Mouse (Mus musculus) gastrocnemius, postnatal 36 days (tissue): ENCODE measurements around the gene Wfdc3. TPM values are rescaled to one million over a fixed set of nuclear protein-coding genes. Genes with fewer than 3 reads are reported as not detected.
"Not testable (repeated sequence)": the region's sequence is repeated elsewhere in the genome, so short reads cannot be mapped to it uniquely, and the experiment has no call there.

Source experiments
- DNase-seq, 2 experiments: peaks; one replicate each; pipeline ENCODE4 v3.0.0; 2022
- intact Hi-C: fragments of 180-260 bp; cut with DNase I; formaldehyde crosslinking; loops from one replicate; pipeline ENCODE4 v1.15.1; 2025
- total RNA-seq, 2 experiments: library from RNA; stranded (reverse); gene quantifications; 2 replicates each; pipeline ENCODE4 v1.2.3; 2021

Gene Wfdc3
- total RNA-seq, 2 experiments from 2014 or later: not detected

- intact Hi-C loops: no loop called here
- DNase-seq: no peak
Observed at GRCm38 (mm10) chr2:164748991-164749390, 3.3 kb upstream of the Wfdc3 start.

GRCm38 (mm10) chr2:164748191-164748590 is 2.5 kb upstream of the Wfdc3 start:
- intact Hi-C loops: no loop called here
- DNase-seq: no peak

GRCm38 (mm10) chr2:164746693-164747092 is 962 bp upstream of the Wfdc3 start:
- no peak for DNase-seq
- intact Hi-C loops: no loop called here

- intact Hi-C loops: no loop called here
- DNase-seq: no peak
Observed at GRCm38 (mm10) chr2:164744987-164745386, 744 bp downstream of the Wfdc3 start.

GRCm38 (mm10) chr2:164739876-164740275 is 5.9 kb downstream of the Wfdc3 start:
- intact Hi-C loops: no loop called here
- no peak for DNase-seq

DNA sequence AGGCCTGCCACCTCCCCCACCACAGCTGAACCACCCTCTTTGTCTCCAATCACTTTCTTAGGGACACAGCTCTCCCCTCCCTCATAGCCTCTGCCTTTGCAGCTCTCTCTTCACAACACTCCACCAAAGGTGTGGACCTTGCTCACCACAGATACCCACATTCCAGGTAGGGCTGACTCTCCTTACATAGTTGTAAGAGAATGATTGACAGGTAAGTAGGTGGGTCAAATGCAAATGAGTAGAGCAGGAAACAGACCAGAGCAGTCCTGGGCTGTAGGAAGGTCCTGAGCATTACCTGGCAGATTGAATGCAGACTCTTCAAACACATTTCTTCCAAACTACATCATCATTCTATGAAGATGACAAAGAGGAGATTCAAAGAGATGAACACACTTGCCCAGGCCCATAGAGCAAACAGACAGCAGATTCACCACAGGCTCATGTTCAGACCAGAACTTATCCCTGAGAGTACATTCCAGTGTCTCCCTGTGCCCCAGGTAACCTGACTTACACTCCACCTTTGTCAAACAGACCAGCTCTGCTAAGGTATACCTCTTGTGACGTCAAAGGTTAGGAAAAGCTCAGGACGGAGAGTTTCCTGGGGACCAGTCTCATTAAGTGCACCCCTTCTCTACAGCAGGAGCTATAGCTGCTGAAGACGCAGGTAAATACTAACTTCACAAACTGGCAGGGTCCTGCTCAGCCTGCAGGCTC is 8.2 kb downstream of the Wfdc3 start:
- no peak for DNase-seq
- intact Hi-C loops: no loop called here

DNA sequence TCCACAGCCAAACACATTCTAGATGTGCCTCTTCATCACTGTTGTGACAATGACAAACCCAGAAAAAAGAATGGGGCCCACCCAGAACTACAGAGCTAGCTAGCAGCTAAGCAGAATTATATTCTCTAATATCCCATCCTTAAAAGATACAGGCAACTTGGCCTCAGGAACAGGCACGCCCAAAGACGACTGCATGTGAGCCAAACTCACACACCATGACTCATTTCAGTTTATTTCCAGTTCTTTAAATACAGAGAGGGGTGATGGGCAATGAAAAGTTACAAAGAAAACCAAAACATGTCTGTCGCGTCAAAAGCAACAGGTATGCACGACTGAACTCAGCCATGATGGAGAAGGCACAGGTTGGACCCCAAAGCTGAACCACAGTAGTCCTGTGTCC is 10.3 kb downstream of the Wfdc3 start:
- intact Hi-C loops: no loop called here
- no peak for DNase-seq

DNA sequence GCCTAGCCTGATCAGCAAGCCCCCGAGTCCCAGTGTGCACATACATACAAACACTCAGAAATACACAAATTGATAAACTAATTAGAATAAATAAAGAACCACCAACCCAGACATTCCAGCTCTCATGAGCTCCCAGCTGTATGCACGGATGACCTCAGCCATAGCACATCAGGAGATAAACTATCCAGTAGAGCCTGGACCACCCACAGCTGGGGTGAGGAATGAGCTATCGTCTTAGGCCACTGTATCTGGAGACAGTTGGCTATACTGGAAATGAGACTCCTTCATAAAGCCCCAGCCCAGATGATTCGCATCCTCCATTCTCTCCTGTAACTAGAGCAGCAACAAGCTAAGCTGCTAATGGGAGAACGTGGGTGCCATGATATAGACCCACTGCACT is 10.9 kb downstream of the Wfdc3 start:
- no peak for DNase-seq

GRCm38 (mm10) chr2:164733259-164733658 is 12.5 kb downstream of the Wfdc3 start:
- no peak for DNase-seq
- intact Hi-C loops: no loop called here

More for the DNA sequence above, 10.9 kb downstream of the Wfdc3 start:
- intact Hi-C loops: no loop called here

DNA sequence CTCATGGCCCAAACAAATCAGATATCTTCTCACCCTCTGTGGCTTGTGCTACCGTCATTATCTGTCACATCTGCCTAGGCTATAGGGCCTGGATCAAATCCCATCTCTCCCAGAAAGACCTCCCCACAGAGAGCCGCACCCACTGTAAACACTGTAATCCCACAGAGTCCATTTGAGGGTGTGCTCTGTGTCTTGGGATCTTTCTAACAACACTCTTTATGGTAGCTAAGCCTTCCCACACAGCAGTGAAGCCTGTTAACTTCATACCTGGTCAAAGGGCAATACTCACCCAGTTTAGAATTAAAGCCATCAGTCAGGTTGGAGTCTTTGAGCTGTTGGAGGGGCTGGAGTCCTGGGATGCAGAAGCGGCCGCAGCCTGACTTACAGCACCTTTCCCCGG is 14.0 kb downstream of the Wfdc3 start:
- intact Hi-C loops: no loop called here

DNA sequence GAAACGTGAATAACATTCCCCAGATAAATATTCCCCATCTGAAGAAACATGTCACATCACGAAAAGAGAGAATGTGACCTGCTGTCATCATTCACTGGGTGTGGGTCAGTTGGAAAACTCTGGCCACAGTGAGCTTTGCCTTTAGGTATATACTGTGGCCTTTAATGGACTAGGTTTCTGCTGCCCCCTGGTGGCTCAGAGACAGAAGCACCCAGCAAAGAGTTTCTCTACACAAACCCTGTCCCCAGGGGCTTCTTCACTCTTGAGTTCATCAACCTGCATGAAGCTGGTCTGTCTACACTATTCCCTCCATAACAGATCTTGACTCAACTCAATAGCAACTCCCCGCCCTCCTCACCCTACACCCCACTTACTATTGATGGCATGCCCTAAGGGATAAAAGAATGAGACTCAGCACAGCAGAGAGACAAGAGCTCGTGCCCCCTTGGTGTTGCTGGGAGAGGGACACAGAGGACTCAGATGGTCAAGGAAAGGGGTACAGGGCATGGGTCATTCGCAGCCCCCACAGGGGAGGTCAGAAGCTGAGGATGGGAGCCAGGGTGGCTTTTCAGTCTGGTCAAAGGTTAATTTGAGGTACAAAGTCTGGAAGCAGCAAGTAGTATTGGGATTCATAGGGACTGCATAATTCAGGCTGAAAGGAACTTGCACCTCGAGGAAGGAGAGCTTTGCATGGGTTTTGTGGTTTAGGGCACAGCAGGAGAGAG is 19.7 kb downstream of the Wfdc3 start:
- intact Hi-C loops: loop anchor here (2.0 to 5.0 kb wide), 2 partner anchors 47 to 139 kb away; partner anchors contain the start of gene Wfdc6a
- peak; percentile 29 to 40 for DNase-seq

More for the DNA sequence above, 14.0 kb downstream of the Wfdc3 start:
- DNase-seq: no peak

GRCm38 (mm10) chr2:164723276-164723675 is 22.5 kb downstream of the Wfdc3 start:
- intact Hi-C loops: no loop called here

GRCm38 (mm10) chr2:164716194-164716786 is 29.4 kb downstream of the Wfdc3 start:
- DNase-seq, intact Hi-C loops: not testable (repeated sequence)

More at GRCm38 (mm10) chr2:164723276-164723675, 22.5 kb downstream of the Wfdc3 start:
- no peak for DNase-seq

GRCm38 (mm10) chr2:164715005-164715404 is 30.7 kb downstream of the Wfdc3 start, which contains the start of gene Spint5:
Spint5 (plus strand) TSS chr2:164715305.
- intact Hi-C loops: no loop called here
- no peak for DNase-seq

GRCm38 (mm10) chr2:164705991-164706390 is 39.7 kb downstream of the Wfdc3 start:
- intact Hi-C loops: no loop called here
- DNase-seq: no peak

DNA sequence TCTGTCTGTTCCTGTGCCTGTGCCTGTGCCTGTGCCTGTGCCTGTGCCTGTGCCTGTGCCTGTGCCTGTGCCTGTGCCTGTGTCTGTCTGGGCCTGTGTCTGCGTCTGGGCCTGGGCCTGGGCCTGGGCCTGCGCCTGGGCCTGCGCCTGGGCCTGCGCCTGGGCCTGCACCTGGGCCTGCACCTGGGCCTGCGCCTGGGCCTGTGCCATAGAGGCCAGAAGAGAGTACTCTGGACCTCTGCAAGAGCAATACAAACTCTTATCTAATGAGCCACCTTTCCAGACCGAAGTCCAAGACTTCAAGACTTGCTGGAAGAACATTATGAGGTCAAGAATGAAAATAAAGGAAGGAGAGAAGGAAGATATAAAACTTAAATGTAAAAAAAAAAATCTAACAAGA is 40.4 kb downstream of the Wfdc3 start:
- intact Hi-C loops: no loop called here
- no peak for DNase-seq

DNA sequence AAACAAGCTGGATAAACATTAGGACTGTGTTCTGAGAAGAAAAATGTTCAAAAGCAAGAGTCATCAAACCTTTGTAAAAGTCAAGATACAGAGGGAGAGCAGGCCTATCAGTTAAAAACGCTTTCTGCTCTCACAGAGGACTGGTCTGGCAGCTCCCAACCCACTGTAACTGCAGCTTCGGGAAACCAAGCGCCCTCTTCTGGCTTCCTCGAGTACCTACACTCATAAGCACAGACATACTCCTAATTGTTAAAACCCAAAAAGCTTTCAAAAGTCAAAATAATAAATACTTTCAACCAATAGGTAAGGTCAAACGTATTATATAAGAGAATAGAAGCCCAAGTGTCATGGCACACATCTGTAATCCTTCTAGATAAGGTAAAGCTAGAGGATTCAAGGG is 41.5 kb downstream of the Wfdc3 start:
- no peak for DNase-seq
- intact Hi-C loops: no loop called here

DNA sequence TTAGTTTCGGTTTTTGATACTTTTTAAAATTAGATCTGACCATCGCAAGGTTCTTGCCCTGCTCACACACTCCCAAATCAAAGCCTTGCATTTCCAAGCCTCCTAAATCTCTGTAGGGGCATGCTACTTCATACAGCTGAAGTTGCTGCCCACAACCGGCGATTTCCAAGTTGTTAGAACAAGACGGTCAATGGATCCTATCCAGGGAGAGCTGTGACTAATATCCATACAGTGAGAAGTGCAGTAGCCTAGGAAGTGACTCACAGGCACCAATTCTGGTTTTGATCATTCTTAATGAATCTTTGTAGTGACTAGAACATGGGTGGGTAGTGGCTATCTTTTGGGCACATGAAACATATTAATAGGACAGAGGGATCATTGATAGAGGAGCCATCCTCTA is 44.0 kb downstream of the Wfdc3 start:
- DNase-seq: no peak
- intact Hi-C loops: no loop called here

- DNase-seq: no peak
- intact Hi-C loops: no loop called here
Observed at GRCm38 (mm10) chr2:164700959-164701358, 44.8 kb downstream of the Wfdc3 start.

- intact Hi-C loops: no loop called here
- DNase-seq: no peak
Observed at GRCm38 (mm10) chr2:164698201-164698600, 47.5 kb downstream of the Wfdc3 start, which contains the start of gene Spint4. Spint4 (plus strand) TSS chr2:164698501.

DNA sequence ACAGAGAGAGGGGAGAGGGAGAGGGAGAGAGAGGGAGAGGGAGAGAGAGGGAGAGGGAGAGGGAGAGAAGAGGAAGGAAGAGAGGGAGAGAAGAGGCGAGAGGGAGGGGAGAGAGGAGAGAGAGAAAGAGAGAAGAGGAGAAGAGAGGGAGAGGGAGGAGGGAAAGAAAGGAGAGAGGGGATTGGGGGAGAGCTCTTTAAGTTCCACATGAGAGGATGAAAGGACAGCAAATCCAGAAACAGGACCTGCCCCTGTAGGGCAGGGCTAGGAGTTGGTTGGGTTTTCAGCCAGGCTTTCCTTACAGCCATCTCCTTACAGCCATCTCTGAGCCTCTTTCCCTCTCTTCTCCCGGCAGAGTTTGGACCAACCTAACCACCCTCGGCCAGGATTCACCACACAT is 60.9 kb downstream of the Wfdc3 start, which contains the start of gene Wfdc13:
Gene Wfdc13, plus strand, starts transcription at position 301 of the 400 bp plus-strand sequence.
- intact Hi-C loops: no loop called here
- no peak for DNase-seq
